Comparison of ENCODE assay signal across 7 mouse cellular contexts in the genomic region with DNA sequence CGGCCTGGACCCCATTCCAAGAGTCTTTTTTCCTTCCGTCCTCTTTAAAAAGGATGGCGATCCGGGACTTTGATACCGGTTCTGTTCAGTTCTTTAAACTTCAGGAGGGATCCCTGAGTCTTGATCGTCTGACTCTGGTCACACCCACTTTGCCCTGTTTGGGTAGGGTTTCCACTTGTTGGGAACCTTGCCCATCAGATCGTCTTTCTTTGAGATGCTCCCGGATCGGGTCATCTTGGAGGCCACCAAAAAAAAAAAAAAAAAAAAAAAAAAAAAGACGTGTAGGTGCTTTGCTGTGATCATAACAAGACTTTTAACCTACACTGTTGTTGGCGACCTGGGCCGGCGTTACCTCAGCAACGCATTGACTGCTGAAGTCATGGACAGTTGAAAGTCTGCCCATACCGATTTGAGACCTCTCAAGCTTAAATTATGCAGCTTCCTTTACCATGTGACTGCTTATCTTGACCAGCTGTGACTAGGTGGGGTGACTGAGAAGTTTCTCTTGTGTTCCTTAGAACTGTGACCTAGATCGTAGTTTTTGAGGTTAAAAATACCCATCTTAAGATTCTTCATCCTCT. TPM values are rescaled to one million over a fixed set of nuclear protein-coding genes. Genes with fewer than 3 reads are reported as not detected.
DNase-seq lines count a peak whose midpoint lies in the region; ATAC-seq and TF ChIP-seq lines count a peak whose summit lies in the region.

No protein-coding gene starts in this region.

- TF ChIP-seq RAD21 in CH12.LX (IDR thresholded peaks at IDR 0.05; ENCODE audit: low read depth, low read length), result no peak

- WGBS in embryonic facial prominence, embryonic 13.5 days, result 14% methylated on average over 16 of the region's 16 CpGs
- WGBS in hindbrain, embryonic 16.5 days, result 9% methylated on average over 16 of the region's 16 CpGs
- WGBS in liver, embryonic 15.5 days (ENCODE audit: insufficient replicate concordance), result 2% methylated on average over 16 of the region's 16 CpGs
- 8% methylated on average over 16 of the region's 16 CpGs for WGBS in neural tube, embryonic 15.5 days

- no peak for TF ChIP-seq CTCF in CH12.LX (conservative IDR thresholded peaks at IDR 0.05 in 1 of 2, IDR thresholded peaks at IDR 0.05 in 1 of 2; ENCODE audit: low read depth in 2 of 2, low read length in 2 of 2)

- H3K4me3 ChIP-seq in CH12.LX (replicated peaks in 1 of 3; ENCODE audit: low read depth in 2 of 3, low read length in 2 of 3, poor library complexity in 1 of 3), result peak overlapping the region; percentile 87 to 92 (median 89)
- H3K4me3 ChIP-seq in embryonic facial prominence, embryonic 13.5 days, result peak overlapping the region; percentile 78
- peak overlapping the region; percentile 93 for H3K4me3 ChIP-seq in hindbrain, embryonic 16.5 days (ENCODE audit: low read length)
- H3K4me3 ChIP-seq in liver, embryonic 15.5 days (replicated peaks), result peak overlapping the region; percentile 94
- H3K4me3 ChIP-seq in neural tube, embryonic 15.5 days (replicated peaks), result peak overlapping the region; percentile 86

- no peak for TF ChIP-seq EP300 in CH12.LX (IDR thresholded peaks at IDR 0.05; ENCODE audit: low read length)

- H3K9me3 ChIP-seq in CH12.LX (replicated peaks; ENCODE audit: low read length), result no peaks in the 10 kb centered on the region
- H3K9me3 ChIP-seq in embryonic facial prominence, embryonic 13.5 days, result no peaks in the 10 kb centered on the region
- no peaks in the 10 kb centered on the region for H3K9me3 ChIP-seq in hindbrain, embryonic 16.5 days (ENCODE audit: control insufficient read depth, low read length)
- no peaks in the 10 kb centered on the region for H3K9me3 ChIP-seq in liver, embryonic 15.5 days (replicated peaks)
- H3K9me3 ChIP-seq in neural tube, embryonic 15.5 days (replicated peaks), result no peaks in the 10 kb centered on the region

- no peaks in the 10 kb centered on the region; the same call in 1 of the 2 replicates for H3K79me2 ChIP-seq in CH12.LX (replicated peaks; ENCODE audit: control insufficient read depth, extremely low read depth, insufficient read depth, poor library complexity, severe bottlenecking)

- H3K27me3 ChIP-seq in CH12.LX (replicated peaks), result no peaks in the 10 kb centered on the region
- no peaks in the 10 kb centered on the region for H3K27me3 ChIP-seq in embryonic facial prominence, embryonic 13.5 days
- no peaks in the 10 kb centered on the region for H3K27me3 ChIP-seq in hindbrain, embryonic 16.5 days (replicated peaks; ENCODE audit: control insufficient read depth, insufficient read depth, low read length)
- H3K27me3 ChIP-seq in liver, embryonic 15.5 days, result no peaks in the 10 kb centered on the region
- H3K27me3 ChIP-seq in neural tube, embryonic 15.5 days (replicated peaks), result no peaks in the 10 kb centered on the region

- peaks cover 13 to 37% of the 10 kb centered on the region in 2 experiments for H3K4me1 ChIP-seq in CH12.LX (ENCODE audit: control insufficient read depth in 1 of 2, insufficient read depth in 2 of 2)
- peaks cover 9% of the 10 kb centered on the region for H3K4me1 ChIP-seq in embryonic facial prominence, embryonic 13.5 days
- H3K4me1 ChIP-seq in hindbrain, embryonic 16.5 days (ENCODE audit: control insufficient read depth, insufficient read depth, low read depth, low read length), result peaks cover 13% of the 10 kb centered on the region
- H3K4me1 ChIP-seq in liver, embryonic 15.5 days (replicated peaks), result peaks cover 53% of the 10 kb centered on the region
- peaks cover 24% of the 10 kb centered on the region for H3K4me1 ChIP-seq in neural tube, embryonic 15.5 days

- DNase-seq in 416B (ENCODE audit: low read depth) (peak; percentile 71), CH12.LX (ENCODE audit: extremely low read depth) (peak; percentile 55)
- DNase-seq in cerebellum, adult 11 months, result no peak

- dilution Hi-C loops in CH12.LX (cut with MboI; ENCODE audit: extremely low pct_ligation_motif_present, extremely low pct_unique_long_range_greater_than_20kb, low sequenced_read_pairs), result no loop called here

- peak overlapping the region; percentile 91 for H3K9ac ChIP-seq in CH12.LX (ENCODE audit: insufficient read depth, low read depth)
- peak overlapping the region; percentile 91 for H3K9ac ChIP-seq in embryonic facial prominence, embryonic 13.5 days
- peak overlapping the region; percentile 94 for H3K9ac ChIP-seq in hindbrain, embryonic 16.5 days (ENCODE audit: low read depth, low read length)
- peak overlapping the region; percentile 97 for H3K9ac ChIP-seq in liver, embryonic 15.5 days
- peak overlapping the region; percentile 70 for H3K9ac ChIP-seq in neural tube, embryonic 15.5 days (replicated peaks)

- H3K27ac ChIP-seq in CH12.LX (ENCODE audit: insufficient read depth, low read depth), result peak overlapping the region; percentile 65; the same call in 1 of the 2 replicates
- peak overlapping the region; percentile 88 for H3K27ac ChIP-seq in embryonic facial prominence, embryonic 13.5 days
- H3K27ac ChIP-seq in hindbrain, embryonic 16.5 days (ENCODE audit: low read depth, low read length), result peak overlapping the region; percentile 92
- H3K27ac ChIP-seq in liver, embryonic 15.5 days (replicated peaks), result peak overlapping the region; percentile 99
- H3K27ac ChIP-seq in neural tube, embryonic 15.5 days (replicated peaks), result peak overlapping the region; percentile 85

- peaks cover 0 to 11% of the 10 kb centered on the region in 2 experiments for H3K36me3 ChIP-seq in CH12.LX (replicated peaks in 1 of 2; ENCODE audit: control insufficient read depth in 1 of 2, insufficient read depth in 1 of 2, low read length in 1 of 2)
- H3K36me3 ChIP-seq in embryonic facial prominence, embryonic 13.5 days, result 0 out of 2 replicates have a peak, but pooled peaks cover 3% of the 10 kb centered on the region
- H3K36me3 ChIP-seq in hindbrain, embryonic 16.5 days (ENCODE audit: control insufficient read depth, insufficient read depth, low read length), result no peaks in the 10 kb centered on the region
- H3K36me3 ChIP-seq in liver, embryonic 15.5 days (replicated peaks), result no peaks in the 10 kb centered on the region
- H3K36me3 ChIP-seq in neural tube, embryonic 15.5 days, result no peaks in the 10 kb centered on the region

- in situ Hi-C loops in CH12.LX (cut with MboI; ENCODE audit: low pct_ligation_motif_present, low pct_unique_long_range_greater_than_20kb, low sequenced_read_pairs), result no loop called here

- no peak for TF ChIP-seq POLR2A in CH12.LX (IDR thresholded peaks at IDR 0.05; ENCODE audit: low read depth, low read length)

- no peak for ATAC-seq in embryonic facial prominence, embryonic 13.5 days (ENCODE audit: insufficient number of reproducible peaks, insufficient read depth, low FRiP score, low TSS enrichment, low read depth)
- peak; percentile 18; the same call in 1 of the 2 replicates for ATAC-seq in hindbrain, embryonic 16.5 days
- ATAC-seq in liver, embryonic 15.5 days (ENCODE audit: insufficient read depth), result peak; percentile 74
- peak; percentile 30 for ATAC-seq in neural tube, embryonic 15.5 days (ENCODE audit: low FRiP score)

- H3K4me2 ChIP-seq in CH12.LX (ENCODE audit: insufficient read depth, low read depth, poor library complexity, severe bottlenecking), result peak overlapping the region; percentile 77
- H3K4me2 ChIP-seq in embryonic facial prominence, embryonic 13.5 days, result peak overlapping the region; percentile 75
- peak overlapping the region; percentile 79 for H3K4me2 ChIP-seq in hindbrain, embryonic 16.5 days (ENCODE audit: low read length)
- peak overlapping the region; percentile 76 for H3K4me2 ChIP-seq in liver, embryonic 15.5 days
- H3K4me2 ChIP-seq in neural tube, embryonic 15.5 days, result peak overlapping the region; percentile 77

TF ChIP-seq in CH12.LX, 34 proteins besides CTCF, POLR2A, EP300 and RAD21 (continues in another document):
- TF ChIP-seq MAZ (IDR thresholded peaks at IDR 0.05; ENCODE audit: low read depth, low read length) (no peak), MAX (IDR thresholded peaks at IDR 0.05; ENCODE audit: low read length) (no peak), MAFK (IDR thresholded peaks at IDR 0.05; ENCODE audit: insufficient replicate concordance, low read length) (no peak), ZKSCAN1 (IDR thresholded peaks at IDR 0.05; ENCODE audit: borderline replicate concordance, low read depth, low read length) (no peak), POLR2AphosphoS2 (IDR thresholded peaks at IDR 0.05; ENCODE audit: low read depth, low read length) (no peak), JUND (conservative IDR thresholded peaks at IDR 0.05; ENCODE audit: low read depth, low read length) (no peak), CHD2 (IDR thresholded peaks at IDR 0.05; ENCODE audit: low read length) (no peak), CHD1 (IDR thresholded peaks at IDR 0.05; ENCODE audit: low read depth, low read length) (no peak)

RNA-seq across cellular contexts. Expression of a gene that starts 0.8 kb away (rescaled TPM):
- total RNA-seq in CH12.LX (2012; rRNA removed), result 19.7 and 20.7 TPM in 2 replicates
- 13.5 and 16.3 TPM in 2 replicates for total RNA-seq in CH12.LX (2014; rRNA removed)
- 29.7 and 30.3 TPM in 2 replicates for polyA plus RNA-seq in CH12.LX (2012; ENCODE audit: insufficient read length, low read depth)
- 158 and 211 TPM in 2 replicates for polyA plus RNA-seq in embryonic facial prominence, embryonic 13.5 days (2015; fragmentation: Nextera tagmentation; extraction: Ambion mirVana)
- polyA plus RNA-seq in hindbrain, embryonic 16.5 days (2015; fragmentation: Nextera tagmentation; extraction: Ambion mirVana), result 32.6 and 39.5 TPM in 2 replicates
- polyA plus RNA-seq in liver, embryonic 15.5 days (2015; fragmentation: Nextera tagmentation; extraction: Ambion mirVana), result 29.7 and 32.3 TPM in 2 replicates
- 36.4 and 39.5 TPM in 2 replicates for polyA plus RNA-seq in neural tube, embryonic 15.5 days (2015; fragmentation: Nextera tagmentation; extraction: Ambion mirVana)

RNA-seq across cellular contexts. Expression of a gene that starts 12.1 kb away (rescaled TPM):
- total RNA-seq in CH12.LX (2012; rRNA removed), result 73.0 and 73.1 TPM in 2 replicates
- 17.2 and 21.4 TPM in 2 replicates for total RNA-seq in CH12.LX (2014; rRNA removed)
- 109 and 117 TPM in 2 replicates for polyA plus RNA-seq in CH12.LX (2012; ENCODE audit: insufficient read length, low read depth)
- 96.8 and 106 TPM in 2 replicates for polyA plus RNA-seq in embryonic facial prominence, embryonic 13.5 days (2015; fragmentation: Nextera tagmentation; extraction: Ambion mirVana)
- polyA plus RNA-seq in hindbrain, embryonic 16.5 days (2015; fragmentation: Nextera tagmentation; extraction: Ambion mirVana), result 64.2 and 65.2 TPM in 2 replicates
- 26.0 and 27.1 TPM in 2 replicates for polyA plus RNA-seq in liver, embryonic 15.5 days (2015; fragmentation: Nextera tagmentation; extraction: Ambion mirVana)
- polyA plus RNA-seq in neural tube, embryonic 15.5 days (2015; fragmentation: Nextera tagmentation; extraction: Ambion mirVana), result 64.2 and 73.6 TPM in 2 replicates

RNA-seq across cellular contexts. Expression of a gene that starts 33.9 kb away (rescaled TPM):
- total RNA-seq in CH12.LX (2012; rRNA removed) (1.6 and 1.9 TPM in 2 replicates), CH12.LX (2014; rRNA removed) (0.94 and 1.1 TPM in 2 replicates)
- polyA plus RNA-seq in CH12.LX (2012; ENCODE audit: insufficient read length, low read depth), result 23.8 and 24.6 TPM in 2 replicates
- 21.8 and 25.0 TPM in 2 replicates for polyA plus RNA-seq in embryonic facial prominence, embryonic 13.5 days (2015; fragmentation: Nextera tagmentation; extraction: Ambion mirVana)
- polyA plus RNA-seq in hindbrain, embryonic 16.5 days (2015; fragmentation: Nextera tagmentation; extraction: Ambion mirVana), result 13.3 and 15.1 TPM in 2 replicates
- 14.0 and 15.0 TPM in 2 replicates for polyA plus RNA-seq in liver, embryonic 15.5 days (2015; fragmentation: Nextera tagmentation; extraction: Ambion mirVana)
- 7.8 and 32.7 TPM in 2 replicates for polyA plus RNA-seq in neural tube, embryonic 15.5 days (2015; fragmentation: Nextera tagmentation; extraction: Ambion mirVana)
